Mouse (Mus musculus) brown adipose tissue, adult 24 weeks (tissue): Measurements from ENCODE around the gene Smco1. TPM values are rescaled to one million over a fixed set of nuclear protein-coding genes. Genes with fewer than 3 reads are reported as not detected.
"Not testable (repeated sequence)": the region's sequence is repeated elsewhere in the genome, so short reads cannot be mapped to it uniquely, and the experiment has no call there.

Source experiments
- H3K27ac ChIP-seq: fragments of 200-500 bp; replicated peaks from 2 replicates; pipeline ENCODE4 v1.5.1; 2012; ENCODE audit warnings: low read depth, mild to moderate bottlenecking, low read length
- H3K4me1 ChIP-seq: fragments of 200-500 bp; 2 replicates; pipeline ENCODE4 v1.6.1; 2012; ENCODE audit warnings: low read length, mixed read lengths; ENCODE audit not compliant: control insufficient read depth, insufficient read depth, insufficient read length
- H3K4me3 ChIP-seq: fragments of 200-500 bp; 2 replicates; pipeline ENCODE4 v1.5.1; 2012; ENCODE audit warnings: low read depth, mild to moderate bottlenecking, low read length, moderate library complexity; ENCODE audit not compliant: insufficient read depth
- polyA plus RNA-seq: library from polyadenylated mRNA; stranded (reverse); fragments of >200 nt; gene quantifications from 2 replicates; pipeline ENCODE4 v1.2.4, GENCODE M21; 2012; ENCODE audit not compliant: missing spikeins, insufficient read depth, insufficient read length

Smco1 gene
- polyA plus RNA-seq, 1 experiment: not detected

DNA sequence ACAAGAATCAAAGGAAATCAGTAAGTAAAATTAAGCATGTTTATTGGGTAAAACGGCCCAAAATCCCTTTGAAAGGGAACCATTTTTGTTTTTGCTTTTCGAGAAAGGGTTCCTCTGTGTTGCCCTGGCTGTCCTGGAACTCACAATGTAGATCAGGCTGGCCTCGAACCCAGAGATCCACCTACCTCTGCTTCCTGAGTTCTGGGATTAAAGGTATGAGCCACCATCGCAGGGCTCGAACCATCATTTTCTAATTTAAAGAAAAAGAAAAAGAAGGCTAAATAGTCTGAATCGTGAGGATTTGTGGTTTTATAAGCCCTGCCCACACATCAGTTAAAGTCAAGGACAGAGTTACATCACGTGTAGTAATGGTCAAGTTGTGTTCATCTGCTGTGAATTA lies 7.1 kb downstream of the Smco1 start:
- Histone ChIP-seq H3K27ac (no peak overlapping the region), H3K4me1 (peaks cover 2% of the 10 kb centered on the region; the same call in 1 of the 2 replicates), H3K4me3 (peak overlapping the region; percentile 93)

DNA sequence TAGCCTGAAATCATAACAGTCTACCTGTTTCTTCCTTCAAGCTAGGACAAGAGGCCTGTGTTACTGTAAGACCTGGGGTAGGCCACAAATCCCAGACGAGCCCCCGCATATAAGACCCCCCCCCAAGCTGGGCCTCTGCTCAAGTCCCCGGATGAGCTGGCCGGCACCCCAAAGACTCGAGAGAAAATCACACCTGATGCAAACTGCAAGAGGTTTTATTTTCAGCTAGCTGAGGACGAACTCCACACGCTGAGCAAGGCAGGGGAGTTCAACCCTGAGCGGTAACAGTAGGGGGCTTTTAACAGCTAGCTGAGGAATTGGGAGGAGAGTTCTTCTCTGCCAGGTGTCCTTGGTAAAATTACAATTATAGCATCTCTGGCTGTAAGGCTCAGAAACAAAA lies 8.9 kb downstream of the Smco1 start:
- Histone ChIP-seq H3K4me3 (no peak overlapping the region), H3K27ac (no peak overlapping the region)

DNA sequence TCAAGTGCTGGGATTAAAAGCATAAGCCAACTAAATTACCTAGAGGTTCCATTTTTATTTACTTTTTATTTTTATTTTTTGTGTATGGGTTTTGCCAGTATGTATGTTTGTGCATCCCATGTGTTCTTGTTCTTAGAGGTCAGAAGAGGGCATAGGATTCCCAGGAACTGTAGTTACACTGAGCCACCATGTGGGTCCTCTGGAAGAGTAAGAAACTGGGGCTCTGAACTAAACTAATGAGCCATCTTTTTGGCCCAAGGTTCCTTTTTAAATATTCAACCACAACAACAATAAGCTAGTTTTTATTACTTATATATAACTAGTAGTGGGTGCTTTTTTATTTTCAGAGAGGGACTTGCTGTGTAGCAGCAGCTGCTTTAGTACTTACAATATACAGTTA lies 11.3 kb downstream of the Smco1 start:
- Histone ChIP-seq H3K4me3 (no peak overlapping the region), H3K4me1 (peaks cover 2% of the 10 kb centered on the region; the same call in 1 of the 2 replicates), H3K27ac (no peak overlapping the region)

More for the DNA sequence above, 8.9 kb downstream of the Smco1 start:
- H3K4me1 ChIP-seq: peaks cover 2% of the 10 kb centered on the region; the same call in 1 of the 2 replicates

DNA sequence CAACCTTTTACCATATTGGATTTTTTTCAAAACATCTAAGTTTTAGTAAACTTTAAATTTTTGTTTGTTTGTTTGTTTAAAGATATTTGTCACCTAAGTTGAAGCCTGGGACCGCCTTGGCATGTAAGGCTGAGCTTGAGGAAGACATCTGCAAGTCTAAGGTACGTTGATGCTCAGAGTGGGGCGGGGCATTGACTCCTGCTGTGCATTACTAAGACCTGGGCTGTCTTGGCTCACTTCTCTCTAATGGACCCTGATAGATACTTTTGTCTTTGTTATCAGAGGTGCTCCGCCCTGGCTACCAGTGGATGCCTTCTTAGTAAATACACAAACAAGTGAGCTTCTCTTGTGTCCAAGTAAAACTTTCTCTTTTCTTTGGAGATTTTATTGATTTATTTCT lies 20.6 kb downstream of the Smco1 start:
- Histone ChIP-seq H3K4me1 (no peaks in the 10 kb centered on the region), H3K27ac (no peak overlapping the region), H3K4me3 (no peak overlapping the region)

GRCm38 (mm10) chr16:32299617-32300016 lies 28.3 kb downstream of the Smco1 start:
- H3K4me1 ChIP-seq, H3K27ac ChIP-seq, H3K4me3 ChIP-seq: not testable (repeated sequence)

DNA sequence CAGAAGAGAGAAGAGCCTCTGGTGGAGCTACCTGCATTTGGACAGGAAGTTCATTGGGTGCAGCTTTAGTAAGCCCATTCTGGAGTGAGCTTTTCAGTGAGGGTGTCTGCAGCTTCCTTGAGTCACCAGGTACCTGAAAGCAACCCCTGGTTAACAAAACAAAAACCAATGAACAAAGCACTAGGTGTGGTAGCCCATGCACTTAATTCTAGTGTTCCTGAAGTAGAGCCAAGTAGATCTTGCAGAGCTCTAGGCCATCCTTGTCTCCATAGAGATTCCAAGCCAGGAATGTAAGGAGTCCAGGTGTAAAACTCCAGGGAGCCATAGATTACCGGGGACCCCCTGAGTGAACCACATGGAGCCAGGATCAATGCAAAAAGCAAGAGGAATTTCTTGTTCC lies 31.8 kb downstream of the Smco1 start:
- Histone ChIP-seq H3K27ac (no peak overlapping the region), H3K4me1 (no peaks in the 10 kb centered on the region), H3K4me3 (no peak overlapping the region)

DNA sequence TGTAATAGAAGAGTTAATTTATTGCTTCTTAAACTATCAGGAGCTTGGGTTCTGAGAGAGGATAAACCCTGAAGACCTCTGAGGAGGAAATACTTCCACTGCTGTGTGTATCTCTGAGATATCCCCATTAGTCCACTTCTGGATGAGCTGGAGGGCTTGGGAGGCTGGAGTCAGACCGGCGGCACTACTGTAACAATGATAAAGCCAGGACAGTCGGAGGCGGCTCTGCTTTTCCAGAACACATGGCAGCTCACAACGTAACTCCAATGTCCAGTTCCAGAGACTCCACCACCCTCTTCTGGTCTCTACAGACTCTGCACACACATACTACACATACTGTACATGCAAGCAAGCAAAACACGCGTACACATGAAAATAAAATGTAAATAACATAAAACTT lies 32.6 kb downstream of the Smco1 start:
- no peaks in the 10 kb centered on the region for H3K4me1 ChIP-seq
- no peak overlapping the region for H3K4me3 ChIP-seq
- no peak overlapping the region for H3K27ac ChIP-seq

DNA sequence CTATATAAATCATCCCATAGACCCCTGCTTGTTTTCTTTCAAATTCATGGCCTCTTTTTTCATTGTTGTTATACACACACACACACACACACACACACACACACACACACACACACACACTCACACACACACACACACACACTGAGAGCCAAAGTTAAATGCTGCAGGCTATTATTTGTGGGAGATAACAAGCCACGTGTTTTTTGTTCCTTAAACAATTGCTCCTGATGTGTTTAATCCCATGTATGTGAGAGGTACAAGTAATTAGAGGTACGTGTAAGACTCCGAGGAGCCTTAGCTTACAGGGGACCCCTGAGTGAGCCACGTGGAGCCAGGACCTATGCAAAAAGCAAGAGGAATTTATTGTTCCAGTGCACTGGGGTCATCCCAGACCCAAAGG lies 40.7 kb downstream of the Smco1 start:
- Histone ChIP-seq H3K4me3 (no peak overlapping the region), H3K4me1 (no peaks in the 10 kb centered on the region), H3K27ac (no peak overlapping the region)

- Histone ChIP-seq H3K4me1 (no peaks in the 10 kb centered on the region), H3K4me3 (no peak overlapping the region), H3K27ac (no peak overlapping the region)
Measured at GRCm38 (mm10) chr16:32312386-32312785, 41.1 kb downstream of the Smco1 start.

GRCm38 (mm10) chr16:32312859-32313258 lies 41.6 kb downstream of the Smco1 start:
- H3K27ac ChIP-seq: no peak overlapping the region
- H3K4me3 ChIP-seq: no peak overlapping the region
- no peaks in the 10 kb centered on the region for H3K4me1 ChIP-seq

DNA sequence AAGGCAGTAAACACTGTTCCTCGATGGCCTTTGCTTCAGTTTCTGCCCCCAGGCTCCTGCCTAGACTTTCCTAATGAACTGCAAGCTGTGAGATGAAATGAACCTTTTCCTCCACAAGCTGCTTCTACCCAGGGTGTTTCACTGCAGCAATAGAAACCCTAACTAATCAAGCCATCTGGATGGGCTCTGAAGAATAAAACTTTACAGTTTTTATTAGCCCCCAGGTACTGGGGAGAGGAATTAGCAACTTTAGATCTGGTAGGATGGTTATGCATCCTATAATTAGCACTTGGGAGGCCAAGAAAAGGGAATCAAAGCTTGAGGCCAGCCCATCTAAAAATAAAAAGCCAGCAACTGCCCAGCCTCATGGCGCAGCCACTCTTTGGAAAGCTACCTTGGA lies 45.3 kb downstream of the Smco1 start:
- no peaks in the 10 kb centered on the region for H3K4me1 ChIP-seq
- H3K4me3 ChIP-seq: no peak overlapping the region
- no peak overlapping the region for H3K27ac ChIP-seq

GRCm38 (mm10) chr16:32323953-32324352 lies 52.7 kb downstream of the Smco1 start:
- no peak overlapping the region for H3K27ac ChIP-seq
- no peaks in the 10 kb centered on the region for H3K4me1 ChIP-seq
- no peak overlapping the region for H3K4me3 ChIP-seq

Other genes with a start within 250 kb of the Smco1 start
- gene Pak2, start 192.1 kb upstream of the Smco1 start, polyA plus RNA-seq: 23.1 and 24.3 TPM in 2 replicates
- gene Pigx, start 171.7 kb upstream of the Smco1 start, polyA plus RNA-seq: 25.2 and 38.3 TPM in 2 replicates
- gene Cep19, start 171.7 kb upstream of the Smco1 start, polyA plus RNA-seq: 13.5 and 14.1 TPM in 2 replicates
- gene Nrros, start 105.9 kb upstream of the Smco1 start, polyA plus RNA-seq: 3.3 and 6.0 TPM in 2 replicates
- gene Bex6, start 91.6 kb upstream of the Smco1 start, polyA plus RNA-seq: not detected in 2 replicates
- gene Fbxo45, start 24.3 kb upstream of the Smco1 start, polyA plus RNA-seq: 6.5 and 7.8 TPM in 2 replicates
- 13.5 and 14.7 TPM in 2 replicates for gene Wdr53, start 24.2 kb upstream of the Smco1 start, polyA plus RNA-seq
- gene Rnf168, start 6.0 kb downstream of the Smco1 start, polyA plus RNA-seq: 7.3 and 8.4 TPM in 2 replicates
- 7.3 and 10.7 TPM in 2 replicates for gene Ubxn7, start 60.8 kb downstream of the Smco1 start, polyA plus RNA-seq
- gene Tm4sf19, start 129.0 kb downstream of the Smco1 start, polyA plus RNA-seq: not detected in 2 replicates
- 8.8 and 12.4 TPM in 2 replicates for gene Tctex1d2, start 148.2 kb downstream of the Smco1 start, polyA plus RNA-seq
- gene Pcyt1a, start 159.5 kb downstream of the Smco1 start, polyA plus RNA-seq: 46.6 and 46.8 TPM in 2 replicates
- not detected in 2 replicates for gene Slc51a, start 216.4 kb downstream of the Smco1 start, polyA plus RNA-seq
- gene Zdhhc19, start 224.8 kb downstream of the Smco1 start, polyA plus RNA-seq: not detected in 2 replicates